Mouse (Mus musculus) heart, postnatal 0 days (tissue): Measurements from ENCODE around the gene Cars2. TPM values are rescaled to one million over a fixed set of nuclear protein-coding genes. Genes with fewer than 3 reads are reported as not detected.

Source experiments
- ATAC-seq: fragments of 200-750 bp; cut with Nextera tagmentation; 2 replicates; pipeline ENCODE4 v1.8.0; 2017; ENCODE audit warnings: low read depth, moderate number of reproducible peaks, moderate library complexity; ENCODE audit not compliant: insufficient read depth
- DNase-seq: peaks from one replicate; pipeline ENCODE4 v3.0.0-alpha.2; 2016; ENCODE audit warnings: low spot score
- H3K27ac ChIP-seq: fragments of 300-500 bp; sonication (generic); 2 replicates; pipeline ENCODE4 v1.5.1; 2014; ENCODE audit warnings: low read depth, mild to moderate bottlenecking
- H3K27me3 ChIP-seq: fragments of 300-500 bp; sonication (generic); 2 replicates; pipeline ENCODE4 v1.6.1; 2014; ENCODE audit warnings: low read length, mixed read lengths; ENCODE audit not compliant: control insufficient read depth, insufficient read depth
- H3K36me3 ChIP-seq: fragments of 300-500 bp; sonication (generic); replicated peaks from 2 replicates; pipeline ENCODE4 v1.6.1; 2014; ENCODE audit warnings: low read length, mixed read lengths; ENCODE audit not compliant: control insufficient read depth, insufficient read depth
- H3K4me1 ChIP-seq: fragments of 300-500 bp; sonication (generic); 2 replicates; pipeline ENCODE4 v1.6.1; 2014; ENCODE audit warnings: antibody characterized with exemption; ENCODE audit not compliant: control insufficient read depth, insufficient read depth
- H3K4me2 ChIP-seq: fragments of 300-500 bp; sonication (generic); 2 replicates; pipeline ENCODE4 v1.6.1; 2014; ENCODE audit warnings: low read depth, mild to moderate bottlenecking, low read length, moderate library complexity
- H3K4me3 ChIP-seq: fragments of 300-500 bp; sonication (generic); 2 replicates; pipeline ENCODE4 v1.5.1; 2014; ENCODE audit warnings: low read depth, low read length
- H3K9ac ChIP-seq: fragments of 300-500 bp; sonication (generic); replicated peaks from 2 replicates; pipeline ENCODE4 v1.6.1; 2014; ENCODE audit warnings: low read depth, low read length, mixed read lengths
- H3K9me3 ChIP-seq: fragments of 300-500 bp; sonication (generic); replicated peaks from 2 replicates; pipeline ENCODE4 v1.6.1; 2016; ENCODE audit warnings: low read length; ENCODE audit not compliant: control insufficient read depth
- CTCF ChIP-seq: IDR thresholded peaks from 2 replicates; pipeline ENCODE4 v1.5.1; 2016; ENCODE audit warnings: antibody characterized with exemption, control low read depth, low read depth
- EP300 ChIP-seq: IDR thresholded peaks from 2 replicates; pipeline ENCODE4 v1.6.1; 2016; ENCODE audit warnings: antibody characterized with exemption, low read depth
- whole genome bisulfite sequencing: fragments of 180-500 bp; shearing (Covaris S2); extraction: QIAGEN DNeasy Blood & Tissue Kit; methylation state at CpG from one replicate; pipeline ENCODE4 v1.1.7; 2014; 5-methylcytosine and 5-hydroxymethylcytosine counted together
- polyA plus RNA-seq: library from polyadenylated mRNA; unstranded; fragments of >200 nt; fragmentation: Nextera tagmentation; extraction: Ambion mirVana; gene quantifications from 2 replicates; pipeline ENCODE4 v1.2.1, GENCODE M21; 2015
- total RNA-seq: library from RNA; depleted of rRNA; stranded (reverse); fragments of >200 nt; gene quantifications from 2 replicates; pipeline ENCODE4 v1.2.3, GENCODE M21; 2014; ENCODE audit warnings: low replicate concordance

Gene Cars2
- total and polyA plus RNA-seq, 2 experiments from 2014 or later: 21.2 to 40.1 TPM

DNA sequence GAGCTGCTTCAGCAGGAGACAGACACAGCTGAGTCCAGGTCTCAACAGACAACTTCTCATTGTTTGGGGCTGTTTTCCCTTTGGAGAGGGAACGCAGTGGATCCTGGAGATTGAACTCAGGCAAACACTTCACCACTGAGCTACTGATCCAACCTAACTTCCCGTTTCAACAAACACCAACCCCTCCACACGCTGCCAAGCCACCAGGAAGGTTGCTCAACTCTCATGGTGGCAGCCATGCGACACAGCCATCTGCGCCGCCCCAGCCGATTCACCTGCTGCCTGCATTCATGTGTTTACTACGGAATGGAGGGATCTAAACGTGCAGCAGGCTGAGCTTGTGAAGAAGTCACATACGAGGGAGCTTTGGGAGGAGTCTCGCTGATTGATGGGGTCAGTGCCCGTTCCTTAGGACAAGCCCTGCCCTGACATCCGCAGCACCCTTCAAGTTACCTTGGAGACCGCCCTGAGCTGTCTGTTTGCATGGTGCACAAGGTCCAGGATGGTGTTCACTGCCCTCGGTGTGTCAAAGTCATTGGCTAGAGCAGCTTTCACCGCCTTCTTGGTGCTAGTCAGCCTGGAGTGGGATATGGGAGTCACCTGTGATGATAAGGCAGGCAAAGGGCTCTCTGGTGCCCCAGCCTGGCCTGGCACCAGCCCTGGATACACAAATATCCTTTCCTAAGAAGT lies 33.1 kb downstream of the Cars2 start:
- H3K4me1 ChIP-seq: no peaks in the 10 kb centered on the region
- no peak overlapping the region for H3K9ac ChIP-seq
- WGBS: 79% methylated on average over 16 of the region's 16 CpGs
- H3K9me3 ChIP-seq: no peaks in the 10 kb centered on the region
- H3K27ac ChIP-seq: no peak overlapping the region
- no peak for TF ChIP-seq EP300
- no peaks in the 10 kb centered on the region for H3K27me3 ChIP-seq
- no peak overlapping the region for H3K4me3 ChIP-seq
- H3K36me3 ChIP-seq: peaks cover 59% of the 10 kb centered on the region
- no peak for DNase-seq
- H3K4me2 ChIP-seq: no peak overlapping the region
- no peak for ATAC-seq

DNA sequence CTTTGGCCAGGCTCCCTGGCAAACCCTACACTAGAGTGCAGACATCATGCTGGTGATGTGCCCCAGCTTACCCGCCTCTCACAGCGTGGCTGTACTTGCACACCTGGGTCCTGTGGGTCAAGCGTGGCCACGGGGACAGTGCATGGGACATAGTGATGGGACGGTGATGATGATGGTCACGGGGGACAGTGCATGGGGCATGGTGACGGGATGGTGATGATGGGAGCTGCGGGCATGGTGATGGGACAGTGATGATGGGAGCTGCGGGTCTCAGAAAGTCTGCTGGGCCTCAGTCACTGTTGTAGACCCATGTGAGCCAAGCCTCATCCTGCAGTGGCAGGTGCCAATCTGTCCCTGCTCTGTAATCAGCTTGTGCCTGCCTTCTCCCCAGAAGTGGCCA lies 34.3 kb downstream of the Cars2 start:
- ATAC-seq (0 out of 2 replicates have a peak, but pooled peaks have one; percentile 13), DNase-seq (no peak)
- H3K4me2 ChIP-seq: no peak overlapping the region
- H3K9me3 ChIP-seq: no peaks in the 10 kb centered on the region
- 94% methylated on average over 9 of the region's 9 CpGs for WGBS
- H3K27me3 ChIP-seq: no peaks in the 10 kb centered on the region
- no peak overlapping the region for H3K9ac ChIP-seq
- no peak overlapping the region for H3K4me3 ChIP-seq
- H3K4me1 ChIP-seq: no peaks in the 10 kb centered on the region
- no peak overlapping the region for H3K27ac ChIP-seq
- TF ChIP-seq CTCF: no peak
- TF ChIP-seq EP300: no peak
- H3K36me3 ChIP-seq: peaks cover 63% of the 10 kb centered on the region

DNA sequence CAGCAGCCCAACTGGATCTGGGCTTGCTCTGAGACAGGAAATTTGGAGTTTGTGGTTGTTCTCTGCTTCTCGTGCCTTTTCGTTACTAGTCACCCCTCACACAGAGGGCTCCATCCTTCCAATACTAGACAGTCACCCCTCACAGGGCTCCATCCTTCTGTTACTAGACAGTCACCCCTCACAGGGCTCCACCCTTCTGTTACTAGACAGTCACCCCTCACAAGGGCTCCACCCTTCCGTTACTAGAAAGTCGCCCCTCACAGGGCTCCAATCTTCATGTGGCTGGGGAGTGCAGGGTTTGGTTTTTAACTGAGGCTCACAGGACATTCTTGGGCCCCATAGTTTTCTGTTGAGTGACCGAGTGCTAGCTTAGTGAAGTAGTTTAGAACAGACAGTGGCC lies 37.3 kb downstream of the Cars2 start:
- Histone ChIP-seq H3K4me3 (no peak overlapping the region), H3K4me2 (no peak overlapping the region), H3K27ac (no peak overlapping the region), H3K36me3 (peaks cover 77% of the 10 kb centered on the region), H3K4me1 (no peaks in the 10 kb centered on the region), H3K9ac (no peak overlapping the region), H3K9me3 (no peaks in the 10 kb centered on the region), H3K27me3 (no peaks in the 10 kb centered on the region)
- TF ChIP-seq EP300: no peak
- no peak for TF ChIP-seq CTCF
- ATAC-seq (no peak), DNase-seq (no peak)
- WGBS: 88% methylated on average over 5 of the region's 5 CpGs

DNA sequence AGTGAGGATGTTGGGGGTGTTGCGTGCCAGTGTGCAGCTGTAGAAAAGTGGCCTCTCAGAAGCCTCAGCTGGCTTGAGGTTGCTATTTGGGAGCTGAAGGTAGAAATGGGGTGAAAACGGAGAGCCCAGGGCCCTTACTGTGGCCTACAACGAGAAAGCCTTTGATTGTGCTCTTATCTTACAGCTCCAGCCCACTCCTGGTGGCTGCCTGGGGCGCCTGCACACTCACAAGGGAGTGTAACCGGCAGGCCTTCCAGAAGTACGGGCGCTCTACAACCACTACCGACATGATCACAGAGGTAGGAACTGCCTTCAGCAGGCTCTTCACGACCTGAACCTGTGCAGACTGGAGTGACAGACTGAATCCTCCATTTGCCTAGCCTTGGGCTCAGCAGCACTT lies 37.9 kb downstream of the Cars2 start:
- no peaks in the 10 kb centered on the region for H3K4me1 ChIP-seq
- TF ChIP-seq EP300 (no peak), CTCF (no peak)
- H3K27ac ChIP-seq: no peak overlapping the region
- no peak overlapping the region for H3K9ac ChIP-seq
- no peaks in the 10 kb centered on the region for H3K9me3 ChIP-seq
- peaks cover 77% of the 10 kb centered on the region for H3K36me3 ChIP-seq
- DNase-seq (no peak), ATAC-seq (no peak)
- no peak overlapping the region for H3K4me3 ChIP-seq
- H3K27me3 ChIP-seq: no peaks in the 10 kb centered on the region
- H3K4me2 ChIP-seq: no peak overlapping the region
- 76% methylated on average over 9 of the region's 9 CpGs for WGBS

DNA sequence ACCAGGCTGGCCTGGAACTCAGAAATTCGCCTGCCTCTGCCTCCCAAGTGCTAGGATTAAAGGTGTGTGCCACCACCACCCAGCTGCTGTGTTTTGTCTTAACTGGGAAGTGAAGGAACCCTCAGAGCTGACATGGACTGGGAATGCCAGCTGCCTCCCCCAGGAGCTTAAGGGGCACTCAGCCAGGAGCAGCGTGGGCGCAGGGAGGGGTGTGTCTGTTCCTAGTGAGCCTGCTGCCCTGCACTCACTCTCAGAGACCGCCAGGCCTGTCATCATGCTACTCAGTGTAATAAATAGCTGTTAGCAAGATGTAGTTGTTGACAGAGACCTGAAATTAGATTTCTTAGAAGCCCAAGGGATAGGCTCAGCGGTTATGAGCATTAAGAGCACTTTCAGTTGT lies 39.6 kb downstream of the Cars2 start:
- peak; percentile 73 for ATAC-seq
- peak; percentile 25 for DNase-seq
- H3K9ac ChIP-seq: no peak overlapping the region
- no peak overlapping the region for H3K4me2 ChIP-seq
- no peaks in the 10 kb centered on the region for H3K9me3 ChIP-seq
- no peak overlapping the region for H3K27ac ChIP-seq
- H3K27me3 ChIP-seq: no peaks in the 10 kb centered on the region
- H3K4me1 ChIP-seq: no peaks in the 10 kb centered on the region
- TF ChIP-seq CTCF (no peak), EP300 (no peak)
- H3K36me3 ChIP-seq: peaks cover 78% of the 10 kb centered on the region
- WGBS: 44% methylated on average over 5 of the region's 5 CpGs
- H3K4me3 ChIP-seq: no peak overlapping the region

DNA sequence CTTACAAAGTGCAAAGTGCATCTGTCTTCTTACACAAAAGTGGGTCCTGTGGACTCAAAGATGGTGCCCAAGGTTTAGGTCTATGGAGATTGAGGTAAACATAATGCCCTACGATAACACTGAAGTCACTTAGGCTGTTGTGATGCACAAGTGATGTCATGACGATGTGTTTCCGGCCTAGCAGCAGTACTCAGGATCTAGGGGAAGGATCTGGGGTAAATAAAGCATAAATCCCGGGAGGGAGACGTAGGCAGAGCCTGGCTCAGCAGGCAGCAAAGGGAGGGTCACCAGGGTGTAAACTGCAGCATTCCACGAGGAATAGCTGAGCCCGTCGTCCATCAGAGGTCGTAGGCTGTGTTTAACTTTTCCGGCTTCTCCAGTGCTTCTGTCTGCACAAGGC lies 41.7 kb downstream of the Cars2 start:
- TF ChIP-seq EP300: no peak
- no peak for TF ChIP-seq CTCF
- Histone ChIP-seq H3K27me3 (no peaks in the 10 kb centered on the region), H3K27ac (no peak overlapping the region), H3K4me2 (no peak overlapping the region), H3K9me3 (no peaks in the 10 kb centered on the region), H3K9ac (no peak overlapping the region), H3K36me3 (peaks cover 89% of the 10 kb centered on the region), H3K4me3 (no peak overlapping the region), H3K4me1 (no peaks in the 10 kb centered on the region)
- 88% methylated on average over 10 of the region's 10 CpGs for WGBS
- no peak for ATAC-seq
- no peak for DNase-seq
